Mouse (Mus musculus): ENCODE measurements around the gene Kmt2d.

Kmt2d gene

GRCm38 (mm10) chr15:98887526-98887925 lies 16.5 kb upstream of the Kmt2d start:
- no peak for DNase-seq (ENCODE audit: low read depth)

- DNase-seq (ENCODE audit: low read depth), result no peak
These were observed 15.8 kb upstream of the Kmt2d start for GRCm38 (mm10) chr15:98886667-98887387.

- DNase-seq (ENCODE audit: low read depth), result no peak
These were observed 13.1 kb upstream of the Kmt2d start for GRCm38 (mm10) chr15:98884106-98884505.

GRCm38 (mm10) chr15:98883661-98884060 lies 12.7 kb upstream of the Kmt2d start:
- no peak for DNase-seq (ENCODE audit: low read depth)

- no peak for DNase-seq (ENCODE audit: low read depth)
These were observed 10.6 kb upstream of the Kmt2d start for GRCm38 (mm10) chr15:98881656-98882008.

GRCm38 (mm10) chr15:98880978-98881655 lies 10.1 kb upstream of the Kmt2d start:
- DNase-seq (ENCODE audit: low read depth), result peak; percentile 93

GRCm38 (mm10) chr15:98877331-98877730 lies 6.3 kb upstream of the Kmt2d start:
- peak; percentile 72 for DNase-seq (ENCODE audit: low read depth)

- peak; percentile 84 for DNase-seq (ENCODE audit: low read depth)
These were observed 1.2 kb upstream of the Kmt2d start for GRCm38 (mm10) chr15:98871916-98872888.

- DNase-seq (ENCODE audit: low read depth), result no peak
These were observed 580 bp downstream of the Kmt2d start for GRCm38 (mm10) chr15:98870179-98871069.

GRCm38 (mm10) chr15:98869342-98870178 lies 1.4 kb downstream of the Kmt2d start:
- no peak for DNase-seq (ENCODE audit: low read depth)

GRCm38 (mm10) chr15:98868346-98869063 lies 2.5 kb downstream of the Kmt2d start:
- no peak for DNase-seq (ENCODE audit: low read depth)

- peak; percentile 47 for DNase-seq (ENCODE audit: low read depth)
These were observed 3.7 kb downstream of the Kmt2d start for GRCm38 (mm10) chr15:98867321-98867720.

GRCm38 (mm10) chr15:98866501-98866900 lies 4.5 kb downstream of the Kmt2d start:
- DNase-seq (ENCODE audit: low read depth), result no peak

- DNase-seq (ENCODE audit: low read depth), result no peak
These were observed 5.2 kb downstream of the Kmt2d start for GRCm38 (mm10) chr15:98865771-98866170.

- DNase-seq (ENCODE audit: low read depth), result no peak
These were observed 6.1 kb downstream of the Kmt2d start for GRCm38 (mm10) chr15:98864951-98865350.

GRCm38 (mm10) chr15:98863451-98863958 lies 7.5 kb downstream of the Kmt2d start:
- no peak for DNase-seq (ENCODE audit: low read depth)

- DNase-seq (ENCODE audit: low read depth), result no peak
These were observed 9.1 kb downstream of the Kmt2d start for GRCm38 (mm10) chr15:98861701-98862410.

- DNase-seq (ENCODE audit: low read depth), result no peak
These were observed 10.1 kb downstream of the Kmt2d start for GRCm38 (mm10) chr15:98860921-98861320.
